Mouse (Mus musculus) stomach, embryonic 16.5 days (tissue): ENCODE results near the gene Armcx5. TPM values are rescaled to one million over a fixed set of nuclear protein-coding genes. Genes with fewer than 3 reads are reported as not detected.
"Not testable (repeated sequence)": the region's sequence is repeated elsewhere in the genome, so short reads cannot be mapped to it uniquely, and the experiment has no call there.

Source experiments
- ATAC-seq: fragments of 200-750 bp; cut with Nextera tagmentation; 2 replicates; pipeline ENCODE4 v1.8.0; 2017; ENCODE audit warnings: moderate number of reproducible peaks, moderate TSS enrichment; ENCODE audit not compliant: insufficient read depth, low FRiP score
- H3K27ac ChIP-seq: fragments of 300-500 bp; sonication (generic); 2 replicates; pipeline ENCODE4 v1.5.1; 2014; ENCODE audit warnings: low read length
- H3K27me3 ChIP-seq: fragments of 300-500 bp; sonication (generic); 2 replicates; pipeline ENCODE4 v1.6.1; 2014; ENCODE audit warnings: low read length, control low read depth, mixed read lengths; ENCODE audit not compliant: control insufficient read depth, insufficient read depth
- H3K36me3 ChIP-seq: fragments of 300-500 bp; sonication (generic); 2 replicates; pipeline ENCODE4 v1.6.1; 2014; ENCODE audit warnings: low read length; ENCODE audit not compliant: control insufficient read depth, insufficient read depth
- H3K4me1 ChIP-seq: fragments of 300-500 bp; sonication (generic); 2 replicates; pipeline ENCODE4 v1.6.1; 2014; ENCODE audit warnings: low read length, control low read depth, mixed read lengths; ENCODE audit not compliant: control insufficient read depth, insufficient read depth
- H3K4me2 ChIP-seq: fragments of 300-500 bp; sonication (generic); 2 replicates; pipeline ENCODE4 v1.6.1; 2014; ENCODE audit warnings: low read depth, low read length, mixed read lengths
- H3K4me3 ChIP-seq: fragments of 300-500 bp; sonication (generic); replicated peaks from 2 replicates; pipeline ENCODE4 v1.5.1; 2014; ENCODE audit warnings: mild to moderate bottlenecking, low read length
- H3K9ac ChIP-seq: fragments of 300-500 bp; sonication (generic); 2 replicates; pipeline ENCODE4 v1.6.1; 2014; ENCODE audit warnings: low read length
- H3K9me3 ChIP-seq: fragments of 300-500 bp; sonication (generic); replicated peaks from 2 replicates; pipeline ENCODE4 v1.6.1; 2016; ENCODE audit warnings: low read length, control low read depth; ENCODE audit not compliant: control insufficient read depth
- WGBS: fragments of 180-500 bp; shearing (Covaris S2); extraction: QIAGEN DNeasy Blood & Tissue Kit; methylation state at CpG from one replicate; pipeline ENCODE4 v1.1.7; 2014; 5-methylcytosine and 5-hydroxymethylcytosine counted together
- polyA plus RNA-seq: library from polyadenylated mRNA; unstranded; fragments of >200 nt; fragmentation: Nextera tagmentation; extraction: Ambion mirVana; gene quantifications from 2 replicates; pipeline ENCODE4 v1.2.1, GENCODE M21; 2015

Armcx5 gene
- polyA plus RNA-seq, 1 experiment from 2014 or later = 8.5 TPM

- ATAC-seq = no peak
- no peak overlapping the region for H3K4me3 ChIP-seq
- 0% methylated on average over 2 of the region's 2 CpGs for WGBS
- no peak overlapping the region for H3K4me2 ChIP-seq
- H3K4me1 ChIP-seq = no peaks in the 10 kb centered on the region
- H3K27ac ChIP-seq = no peak overlapping the region
- H3K36me3 ChIP-seq = no peaks in the 10 kb centered on the region
- no peaks in the 10 kb centered on the region for H3K27me3 ChIP-seq
- H3K9me3 ChIP-seq = no peaks in the 10 kb centered on the region
- H3K9ac ChIP-seq = no peak overlapping the region
Measured at GRCm38 (mm10) chrX:135752832-135753231, 10.3 kb downstream of the Armcx5 start.

GRCm38 (mm10) chrX:135761707-135762106 lies 19.2 kb downstream of the Armcx5 start:
- ATAC-seq = no peak

GRCm38 (mm10) chrX:135768043-135768548 lies 25.6 kb downstream of the Armcx5 start:
- no peaks in the 10 kb centered on the region for H3K4me1 ChIP-seq

More at GRCm38 (mm10) chrX:135761707-135762106, 19.2 kb downstream of the Armcx5 start:
- 0 out of 2 replicates have a peak, but pooled peaks cover 3% of the 10 kb centered on the region for H3K36me3 ChIP-seq
- no peaks in the 10 kb centered on the region for H3K27me3 ChIP-seq
- no peak overlapping the region for H3K4me3 ChIP-seq
- H3K4me1 ChIP-seq = no peaks in the 10 kb centered on the region
- no peak overlapping the region for H3K9ac ChIP-seq
- H3K27ac ChIP-seq = no peak overlapping the region
- no peak overlapping the region for H3K4me2 ChIP-seq
- no peaks in the 10 kb centered on the region for H3K9me3 ChIP-seq

DNA sequence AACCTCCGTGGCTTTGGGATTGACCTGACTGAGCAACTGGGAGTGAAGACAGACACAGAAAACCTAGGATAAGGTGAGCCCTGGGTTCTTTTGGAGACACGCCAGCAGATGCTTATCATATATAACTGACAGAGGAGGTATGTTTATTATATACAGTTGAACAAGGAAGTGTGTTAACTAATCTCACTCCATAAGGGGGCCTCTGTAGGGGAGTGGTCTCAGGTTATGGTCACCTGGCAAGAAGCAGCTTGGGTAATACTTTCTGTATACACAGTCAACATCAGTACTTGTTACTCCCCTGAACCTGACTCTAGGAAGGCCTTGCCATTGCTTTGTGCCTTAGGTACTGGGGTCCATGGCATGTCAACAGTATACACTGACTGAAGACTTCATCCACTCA lies 26.0 kb downstream of the Armcx5 start:
- no peak; the same call in 1 of the 2 replicates for ATAC-seq
- Histone ChIP-seq H3K4me3 (no peak overlapping the region), H3K4me1 (no peaks in the 10 kb centered on the region), H3K27me3 (no peaks in the 10 kb centered on the region), H3K27ac (no peak overlapping the region), H3K9ac (no peak overlapping the region), H3K36me3 (no peaks in the 10 kb centered on the region), H3K9me3 (no peaks in the 10 kb centered on the region), H3K4me2 (no peak overlapping the region)
- 42% methylated on average over 2 of the region's 2 CpGs for WGBS

More at GRCm38 (mm10) chrX:135768043-135768548, 25.6 kb downstream of the Armcx5 start:
- ATAC-seq = no peak
- Histone ChIP-seq H3K4me2 (no peak overlapping the region), H3K9me3 (no peaks in the 10 kb centered on the region), H3K36me3 (no peaks in the 10 kb centered on the region), H3K27ac (no peak overlapping the region), H3K4me3 (no peak overlapping the region), H3K27me3 (no peaks in the 10 kb centered on the region), H3K9ac (no peak overlapping the region)
- 47% methylated on average over 3 of the region's 3 CpGs for WGBS

GRCm38 (mm10) chrX:135791536-135791935 lies 49.0 kb downstream of the Armcx5 start:
- Histone ChIP-seq H3K9me3 (no peaks in the 10 kb centered on the region), H3K4me1 (no peaks in the 10 kb centered on the region), H3K36me3 (no peaks in the 10 kb centered on the region), H3K27me3 (no peaks in the 10 kb centered on the region; the same call in 1 of the 2 replicates), H3K4me2 (no peak overlapping the region), H3K9ac (no peak overlapping the region), H3K4me3 (no peak overlapping the region), H3K27ac (no peak overlapping the region)
- no peak for ATAC-seq

- no peak overlapping the region for H3K4me2 ChIP-seq
- ATAC-seq = no peak
- H3K9me3 ChIP-seq = no peaks in the 10 kb centered on the region
- no peak overlapping the region for H3K9ac ChIP-seq
- no peak overlapping the region for H3K4me3 ChIP-seq
- H3K4me1 ChIP-seq = no peaks in the 10 kb centered on the region
- H3K36me3 ChIP-seq = no peaks in the 10 kb centered on the region
- H3K27ac ChIP-seq = no peak overlapping the region
- H3K27me3 ChIP-seq = no peaks in the 10 kb centered on the region; the same call in 1 of the 2 replicates
- WGBS = 65% methylated on average over 6 of the region's 6 CpGs
Measured at GRCm38 (mm10) chrX:135792326-135792725, 49.8 kb downstream of the Armcx5 start.

- ATAC-seq = peak; percentile 88
- H3K36me3 ChIP-seq, H3K4me1 ChIP-seq, H3K27me3 ChIP-seq, H3K27ac ChIP-seq, H3K9me3 ChIP-seq: not testable (repeated sequence)
- Histone ChIP-seq H3K4me2 (peak overlapping the region; percentile 62), H3K4me3 (peak overlapping the region; percentile 57), H3K9ac (peak overlapping the region; percentile 72)
- 20% methylated on average over 19 of the region's 27 CpGs for WGBS
Measured at GRCm38 (mm10) chrX:135795591-135796304, 53.2 kb downstream of the Armcx5 start.

- WGBS = 6% methylated on average over 16 of the region's 26 CpGs
- ATAC-seq = peak; percentile 68
- not testable (repeated sequence) for H3K27me3 ChIP-seq, H3K4me1 ChIP-seq, H3K27ac ChIP-seq, H3K9me3 ChIP-seq, H3K36me3 ChIP-seq
- peak overlapping the region; percentile 57 for H3K4me3 ChIP-seq
- peak overlapping the region; percentile 62 for H3K4me2 ChIP-seq
- H3K9ac ChIP-seq = peak overlapping the region; percentile 72
Measured at GRCm38 (mm10) chrX:135796305-135797211, 54.0 kb downstream of the Armcx5 start.
